Comparison of ENCODE assay signal across 1 mouse cellular context in genomic region chr13:23555839-23556416, GRCm38 (mm10).
TF ChIP-seq lines count a peak whose summit lies in the region.

No protein-coding gene starts in this region.

TF ChIP-seq in CH12.LX, 34 proteins besides CTCF, POLR2A, EP300 and RAD21 (continued from another document):
- TF ChIP-seq NELFE (IDR thresholded peaks at IDR 0.05; ENCODE audit: low read depth, low read length) (peak; percentile 91), HCFC1 (IDR thresholded peaks at IDR 0.05; ENCODE audit: low read depth, low read length) (peak; percentile 53), ELF1 (IDR thresholded peaks at IDR 0.05; ENCODE audit: low read depth, low read length) (0 out of 2 replicates have a peak, but pooled peaks have one; percentile 44), MAFK (IDR thresholded peaks at IDR 0.05; ENCODE audit: insufficient replicate concordance, low read length) (0 out of 2 replicates have a peak, but pooled peaks have one; percentile 49), BHLHE40 (IDR thresholded peaks at IDR 0.05; ENCODE audit: low read depth, low read length) (peak; percentile 64; the same call in 1 of the 2 replicates), MAX (IDR thresholded peaks at IDR 0.05; ENCODE audit: low read length) (peak; percentile 80), MEF2A (IDR thresholded peaks at IDR 0.05; ENCODE audit: borderline replicate concordance, low read depth, low read length) (peak; percentile 48; the same call in 1 of the 2 replicates), RCOR1 (conservative IDR thresholded peaks at IDR 0.05; ENCODE audit: low read depth, low read length) (peak; percentile 77; the same call in 1 of the 2 replicates), UBTF (IDR thresholded peaks at IDR 0.05; ENCODE audit: low read depth, low read length) (no peak), ZKSCAN1 (IDR thresholded peaks at IDR 0.05; ENCODE audit: borderline replicate concordance, low read depth, low read length) (no peak), MYC (IDR thresholded peaks at IDR 0.05; ENCODE audit: low read depth, low read length) (peak; percentile 74), MXI1 (IDR thresholded peaks at IDR 0.05; ENCODE audit: low read depth, low read length) (peak; percentile 5; the same call in 1 of the 2 replicates), CHD1 (IDR thresholded peaks at IDR 0.05; ENCODE audit: low read depth, low read length) (peak; percentile 97; the same call in 1 of the 2 replicates), CHD2 (IDR thresholded peaks at IDR 0.05; ENCODE audit: low read length) (peak; percentile 90; the same call in 1 of the 2 replicates), USF2 (conservative IDR thresholded peaks at IDR 0.05; ENCODE audit: low read depth, low read length) (no peak), TBP (conservative IDR thresholded peaks at IDR 0.05; ENCODE audit: low read depth, low read length) (peak; percentile 96), SIN3A (IDR thresholded peaks at IDR 0.05; ENCODE audit: low read length) (no peak; the same call in 1 of the 2 replicates), IRF4 (IDR thresholded peaks at IDR 0.05; ENCODE audit: low read depth, low read length) (0 out of 2 replicates have a peak, but pooled peaks have one; percentile 1)
